Mouse (Mus musculus) C2C12 (cell line): ENCODE measurements around the gene Slc19a2. TPM values are rescaled to one million over a fixed set of nuclear protein-coding genes. Genes with fewer than 3 reads are reported as not detected.

ENCODE experiments used
- H3K27me3 ChIP-seq: one replicate; pipeline ENCODE4 v1.6.1; 2011; ENCODE audit not compliant: control insufficient read depth, insufficient read depth, insufficient read length
- H3K36me3 ChIP-seq: one replicate; pipeline ENCODE4 v1.6.1; 2011; ENCODE audit not compliant: control insufficient read depth, insufficient read depth
- H3K4me3 ChIP-seq: one replicate; pipeline ENCODE4 v1.5.1; 2011; ENCODE audit warnings: mild to moderate bottlenecking, control low read depth; ENCODE audit not compliant: poor library complexity, insufficient read depth, severe bottlenecking
- H3K79me2 ChIP-seq: one replicate; pipeline ENCODE4 v1.6.1; 2011; ENCODE audit not compliant: control insufficient read depth, insufficient read depth
- H3K79me3 ChIP-seq: one replicate; pipeline ENCODE4 v1.6.1; 2011; ENCODE audit warnings: low read depth, control low read depth
- H3ac ChIP-seq: one replicate; pipeline ENCODE3; 2011; ENCODE audit warnings: low read depth; ENCODE audit not compliant: control insufficient read depth, insufficient read length
- CEBPB ChIP-seq: IDR thresholded peaks from one replicate; pipeline ENCODE4 v1.6.1; 2011; ENCODE audit warnings: low read depth, mild to moderate bottlenecking, control low read depth, moderate library complexity
- CTCF ChIP-seq: IDR thresholded peaks from one replicate; pipeline ENCODE4 v1.5.1; 2011; ENCODE audit not compliant: control insufficient read depth, insufficient read depth, insufficient read length
- FOSL1 ChIP-seq: IDR thresholded peaks from one replicate; pipeline ENCODE4 v1.8.0; 2011; ENCODE audit warnings: mild to moderate bottlenecking, low read length; ENCODE audit not compliant: poor library complexity, insufficient read depth, severe bottlenecking
- MAX ChIP-seq: IDR thresholded peaks from one replicate; pipeline ENCODE4 v1.6.1; 2011; ENCODE audit warnings: mild to moderate bottlenecking, control low read depth
- MYOD1 ChIP-seq: IDR thresholded peaks from one replicate; pipeline ENCODE4 v1.6.1; 2011; ENCODE audit warnings: low read depth; ENCODE audit not compliant: control insufficient read depth, insufficient read length
- MYOG ChIP-seq: IDR thresholded peaks from one replicate; pipeline ENCODE4 v1.6.1; 2011; ENCODE audit not compliant: control insufficient read depth, insufficient read length; ENCODE audit errors: extremely low read depth
- USF1 ChIP-seq: IDR thresholded peaks from one replicate; pipeline ENCODE4 v1.6.1; 2011; ENCODE audit warnings: low read depth, mild to moderate bottlenecking, control low read depth, moderate library complexity
- polyA plus RNA-seq: library from polyadenylated mRNA; unstranded; fragments of >200 nt; fragmentation: generic; extraction: Trizol; gene quantifications from one replicate; pipeline ENCODE4 v1.2.1, GENCODE M21; 2012; ENCODE audit warnings: missing spikeins

Slc19a2 gene
- polyA plus RNA-seq, 1 experiment = 10.1 TPM

GRCm38 (mm10) chr1:164233447-164233846, 15.4 kb upstream of the Slc19a2 start:
- Histone ChIP-seq H3K79me3 (no peaks in the 10 kb centered on the region), H3K79me2 (no peaks in the 10 kb centered on the region), H3K27me3 (no peaks in the 10 kb centered on the region), H3K36me3 (no peaks in the 10 kb centered on the region), H3ac (no peak overlapping the region), H3K4me3 (no peak overlapping the region)
- TF ChIP-seq CEBPB (no peak), MYOD1 (no peak), MAX (no peak), CTCF (no peak), MYOG (no peak), FOSL1 (no peak), USF1 (no peak)

GRCm38 (mm10) chr1:164235078-164235477, 13.8 kb upstream of the Slc19a2 start:
- H3K36me3 ChIP-seq = no peaks in the 10 kb centered on the region
- no peaks in the 10 kb centered on the region for H3K79me2 ChIP-seq
- TF ChIP-seq MYOG (no peak), MAX (no peak), USF1 (no peak), FOSL1 (no peak), CEBPB (no peak), CTCF (no peak)
- H3ac ChIP-seq = no peak overlapping the region
- no peak overlapping the region for H3K4me3 ChIP-seq
- no peaks in the 10 kb centered on the region for H3K79me3 ChIP-seq
- no peaks in the 10 kb centered on the region for H3K27me3 ChIP-seq

- H3ac ChIP-seq = no peak overlapping the region
- no peak overlapping the region for H3K4me3 ChIP-seq
- no peaks in the 10 kb centered on the region for H3K79me3 ChIP-seq
- no peaks in the 10 kb centered on the region for H3K36me3 ChIP-seq
- no peaks in the 10 kb centered on the region for H3K27me3 ChIP-seq
- TF ChIP-seq CTCF = no peak
- no peak for TF ChIP-seq MAX
- TF ChIP-seq MYOD1 = no peak
- TF ChIP-seq MYOG = no peak
- no peak for TF ChIP-seq CEBPB
- TF ChIP-seq FOSL1 = no peak
- TF ChIP-seq USF1 = no peak
- H3K79me2 ChIP-seq = no peaks in the 10 kb centered on the region
Observed at GRCm38 (mm10) chr1:164236078-164236477, 12.8 kb upstream of the Slc19a2 start.

- no peaks in the 10 kb centered on the region for H3K36me3 ChIP-seq
- H3K27me3 ChIP-seq = no peaks in the 10 kb centered on the region
- no peak overlapping the region for H3K4me3 ChIP-seq
- TF ChIP-seq CEBPB (no peak), MYOD1 (no peak), CTCF (no peak), FOSL1 (no peak), USF1 (no peak), MAX (no peak), MYOG (no peak)
- no peaks in the 10 kb centered on the region for H3K79me2 ChIP-seq
- H3K79me3 ChIP-seq = no peaks in the 10 kb centered on the region
- H3ac ChIP-seq = no peak overlapping the region
Observed at GRCm38 (mm10) chr1:164241494-164241893, 7.4 kb upstream of the Slc19a2 start.

GRCm38 (mm10) chr1:164242809-164243208, 6.0 kb upstream of the Slc19a2 start:
- Histone ChIP-seq H3K4me3 (no peak overlapping the region), H3K36me3 (no peaks in the 10 kb centered on the region), H3K79me2 (no peaks in the 10 kb centered on the region), H3K27me3 (no peaks in the 10 kb centered on the region), H3ac (no peak overlapping the region), H3K79me3 (no peaks in the 10 kb centered on the region)
- no peak for TF ChIP-seq CTCF
- TF ChIP-seq MAX = no peak
- TF ChIP-seq USF1 = no peak
- no peak for TF ChIP-seq FOSL1
- TF ChIP-seq CEBPB = no peak
- no peak for TF ChIP-seq MYOD1
- TF ChIP-seq MYOG = no peak

DNA sequence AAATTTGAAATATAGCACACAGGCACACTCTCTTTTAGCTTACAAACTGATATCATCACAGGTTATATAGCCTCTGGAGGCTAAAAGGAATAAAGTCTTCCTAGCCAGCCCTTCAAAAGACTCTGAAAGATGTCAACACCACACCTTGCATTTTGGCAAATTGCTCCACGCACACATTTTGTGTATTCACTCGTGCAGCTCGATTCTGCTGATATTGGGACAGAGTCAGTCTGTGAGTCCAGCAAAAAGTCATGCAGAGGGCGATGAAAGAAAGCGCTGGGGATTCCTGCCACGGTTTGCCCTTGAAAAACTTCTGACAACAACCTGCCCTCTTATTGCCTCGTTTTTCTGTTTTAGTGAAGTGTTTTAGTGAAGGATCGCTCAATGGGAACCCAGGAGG, 1.4 kb upstream of the Slc19a2 start:
- Histone ChIP-seq H3K79me3 (peaks cover 28% of the 10 kb centered on the region), H3ac (no peak overlapping the region), H3K79me2 (peaks cover 33% of the 10 kb centered on the region), H3K4me3 (no peak overlapping the region), H3K27me3 (no peaks in the 10 kb centered on the region), H3K36me3 (no peaks in the 10 kb centered on the region)
- TF ChIP-seq CTCF = no peak
- TF ChIP-seq MAX = no peak
- TF ChIP-seq USF1 = no peak
- no peak for TF ChIP-seq MYOG
- no peak for TF ChIP-seq CEBPB
- TF ChIP-seq FOSL1 = no peak
